Mouse (Mus musculus): ENCODE measurements around the gene Prkaa2.

The Prkaa2 gene

DNA sequence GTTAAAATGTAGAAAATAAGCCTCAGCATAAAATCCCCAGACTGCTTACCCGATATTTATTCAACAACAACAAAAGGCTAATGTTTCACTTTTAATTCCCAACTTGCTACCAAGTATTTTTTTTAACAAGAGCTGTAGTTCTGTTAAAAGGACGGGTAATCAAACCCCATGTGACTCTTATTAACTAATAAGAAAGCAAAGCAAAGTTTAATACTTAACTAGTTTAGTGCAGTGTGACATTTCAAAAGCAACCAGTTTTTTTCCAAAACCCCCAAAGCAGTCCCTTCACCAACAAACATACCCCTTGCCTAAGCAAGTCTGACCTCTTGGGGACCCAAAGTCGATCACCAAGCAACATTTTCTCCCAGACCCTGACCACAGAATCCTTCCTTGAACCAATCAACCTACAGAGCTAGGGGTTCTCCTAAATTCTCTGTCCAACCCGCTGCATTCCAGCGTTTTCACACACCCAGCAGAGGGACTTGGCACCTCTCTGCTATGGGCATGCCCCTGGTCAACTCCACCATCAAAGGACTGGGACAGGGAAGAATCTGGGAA lies 970 bp downstream of the Prkaa2 start:
- no peak for DNase-seq

DNA sequence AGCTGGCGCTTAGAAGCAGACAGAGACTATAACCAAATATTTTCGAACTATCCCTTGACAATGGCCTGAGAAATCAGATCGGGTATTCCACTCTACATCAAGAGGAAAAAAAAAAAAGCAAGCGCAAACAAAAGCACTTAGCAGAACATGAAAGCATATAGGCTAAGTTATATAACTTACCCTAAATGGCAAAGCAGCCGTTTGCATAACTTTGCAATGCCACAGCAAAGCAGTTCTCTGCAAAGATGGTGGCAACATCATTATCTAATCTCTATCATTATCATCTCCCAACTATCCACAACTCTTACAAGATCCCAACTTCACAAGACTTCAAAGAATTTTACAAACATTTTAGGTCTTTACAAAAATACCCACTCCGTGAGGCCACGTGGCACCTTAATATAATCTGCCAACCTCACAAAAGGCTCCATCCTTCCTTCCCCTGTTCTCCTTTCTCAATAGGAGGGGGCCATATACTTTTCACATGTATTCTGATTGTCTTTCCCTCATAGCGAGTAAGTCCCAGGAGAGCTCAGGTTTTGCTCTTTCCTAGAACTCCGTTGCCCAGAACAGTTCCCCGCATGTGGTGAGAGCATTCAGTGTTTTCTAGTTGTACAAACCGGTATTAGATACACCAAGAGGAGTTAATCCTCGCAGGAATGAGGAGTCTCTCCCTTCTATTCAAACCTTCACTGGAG lies 1.6 kb downstream of the Prkaa2 start:
- no peak for DNase-seq

DNA sequence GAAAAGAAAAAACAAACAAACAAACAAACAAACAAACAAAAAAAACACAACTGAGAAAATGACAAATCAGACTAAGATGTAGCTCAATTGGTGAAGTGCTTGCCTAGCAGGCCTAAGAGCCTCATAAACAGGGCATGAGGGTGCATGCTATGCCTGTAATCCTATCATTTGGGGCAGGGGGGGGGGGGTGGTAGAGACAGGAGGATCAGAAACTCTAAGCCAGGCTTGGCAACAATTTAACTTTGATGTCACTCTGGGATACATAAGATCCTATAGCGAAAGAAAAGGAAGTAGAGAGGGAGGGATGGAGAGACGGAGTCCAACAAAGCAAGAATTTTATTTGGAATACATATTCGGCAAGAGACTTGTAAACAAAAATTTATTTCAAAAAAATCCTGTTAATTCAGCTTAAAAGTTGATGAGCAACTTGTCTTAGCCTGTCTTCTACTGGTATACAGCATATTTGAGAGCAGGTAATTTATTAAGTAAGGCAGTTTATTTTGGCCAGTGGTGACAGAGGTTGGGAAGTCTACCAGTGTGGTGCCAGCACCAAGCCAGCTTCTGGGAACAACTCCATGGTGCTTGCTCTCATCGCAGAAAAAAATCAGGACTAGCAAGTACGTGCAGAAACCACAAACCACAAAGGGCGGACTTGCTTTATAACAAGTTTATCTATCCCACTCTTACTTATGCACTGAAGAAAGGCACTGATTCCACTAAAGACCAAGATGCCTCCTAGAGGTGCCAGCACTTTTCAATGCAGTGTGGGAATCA lies 5.4 kb downstream of the Prkaa2 start:
- no peak for DNase-seq

DNA sequence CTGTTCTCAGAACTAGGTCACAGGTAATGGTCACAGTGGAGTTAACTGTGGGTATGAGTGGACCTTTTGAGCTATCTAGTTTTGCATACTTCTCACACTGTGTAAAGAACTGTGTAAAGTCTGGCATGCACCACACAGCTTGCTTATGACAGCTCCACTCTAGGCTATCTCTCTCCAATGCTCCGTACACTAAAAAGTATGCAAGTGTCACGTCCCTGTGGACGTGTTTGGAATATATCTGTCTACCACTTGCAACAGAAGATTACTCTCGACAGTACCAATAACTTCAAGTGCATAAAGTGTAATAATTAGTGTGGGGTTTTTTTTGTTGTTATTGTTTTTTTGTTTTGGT lies 8.4 kb downstream of the Prkaa2 start:
- DNase-seq: no peak

DNA sequence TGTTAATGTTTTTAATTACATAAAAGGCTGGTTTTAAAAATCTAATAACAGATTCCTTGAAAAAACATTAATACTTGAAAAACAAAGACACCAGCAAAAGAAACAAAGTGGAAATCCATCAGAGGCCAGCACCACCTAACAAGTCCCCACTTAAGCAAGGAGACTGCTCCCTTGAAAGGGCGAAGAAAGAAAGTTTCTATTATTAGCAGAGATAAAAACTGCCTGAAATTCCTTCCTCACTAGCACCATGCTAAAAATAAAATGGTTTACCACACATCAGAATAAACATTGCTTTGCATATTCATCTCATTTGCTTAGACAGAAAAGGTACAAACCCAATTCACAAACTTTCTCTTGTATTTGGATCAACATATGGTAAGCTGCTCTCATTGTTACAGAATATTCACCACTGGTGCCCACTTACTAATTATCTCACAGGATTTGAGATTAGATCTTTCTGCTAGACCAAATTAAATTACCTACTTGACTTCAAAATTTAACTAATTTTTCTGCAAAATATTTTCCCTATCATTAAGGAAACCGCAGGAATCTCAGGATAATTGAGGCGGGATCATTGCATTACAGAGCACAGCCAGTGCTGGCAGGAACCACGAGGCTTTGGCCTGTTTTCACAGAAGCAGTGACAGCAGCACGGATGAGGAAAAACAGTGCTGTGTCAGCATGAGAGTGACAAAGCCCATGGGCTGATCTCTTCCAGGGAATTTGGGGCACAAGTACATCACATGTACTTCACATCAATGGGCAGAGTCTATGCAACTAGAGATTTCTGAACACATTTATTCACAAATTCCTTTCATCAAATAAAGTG lies 9.0 kb downstream of the Prkaa2 start:
- DNase-seq: peak; percentile 53

DNA sequence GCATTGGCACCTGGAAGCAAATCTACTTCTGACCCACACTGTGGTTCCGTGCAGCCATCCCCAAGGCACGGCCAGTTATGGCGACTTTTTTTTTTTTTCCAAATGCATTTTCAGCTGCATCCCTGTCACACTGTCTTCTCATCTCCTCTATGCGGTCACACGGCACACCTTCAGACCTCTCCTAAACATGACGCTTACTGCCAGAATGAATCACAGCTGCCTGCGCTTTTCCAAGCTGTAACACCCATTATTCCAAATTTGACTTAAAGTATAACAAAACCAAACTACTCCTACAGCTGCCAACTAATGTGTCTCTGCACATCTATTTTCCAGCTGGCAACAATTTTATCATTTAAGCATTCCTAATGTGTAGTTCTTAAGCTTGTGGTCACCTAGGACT lies 11.0 kb downstream of the Prkaa2 start:
- DNase-seq: no peak

DNA sequence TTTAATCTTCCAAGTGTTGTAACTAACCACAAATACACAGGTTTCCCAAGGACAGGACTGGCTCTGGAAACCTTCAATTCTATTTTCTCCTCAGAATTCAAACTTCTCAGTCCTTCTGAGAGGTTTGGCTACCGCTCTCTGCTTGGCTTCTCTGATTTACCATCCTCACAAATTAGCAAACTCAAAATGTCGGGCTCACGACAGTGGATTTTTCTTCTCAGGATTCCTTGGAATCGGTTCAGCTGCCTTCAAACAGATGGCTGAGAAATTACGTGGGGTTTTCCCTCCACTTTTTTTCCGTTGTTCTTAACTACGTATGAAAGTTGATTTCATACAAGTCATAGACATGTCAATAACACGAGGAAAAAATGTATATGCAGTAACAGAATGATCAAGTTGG lies 11.5 kb downstream of the Prkaa2 start:
- no peak for DNase-seq

DNA sequence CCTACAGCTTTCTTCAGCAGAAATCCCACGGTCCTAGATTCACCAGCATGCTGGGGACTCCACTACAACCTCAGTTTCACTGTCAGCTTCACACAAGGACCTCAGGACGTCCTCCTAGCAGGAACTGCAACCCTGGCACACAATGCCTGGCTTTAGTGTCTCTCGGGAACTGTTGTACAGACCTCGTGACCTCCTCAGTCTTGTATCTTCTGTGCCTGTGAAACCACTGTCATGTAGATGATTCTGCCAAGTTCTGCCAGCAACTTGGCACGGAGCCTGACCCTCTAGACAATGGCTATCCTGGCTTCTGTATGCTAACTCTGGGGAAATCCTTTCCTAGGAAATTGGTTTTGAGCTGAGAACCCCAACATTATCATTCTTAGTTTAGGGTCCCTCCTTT lies 14.4 kb downstream of the Prkaa2 start:
- DNase-seq: peak; percentile 36

DNA sequence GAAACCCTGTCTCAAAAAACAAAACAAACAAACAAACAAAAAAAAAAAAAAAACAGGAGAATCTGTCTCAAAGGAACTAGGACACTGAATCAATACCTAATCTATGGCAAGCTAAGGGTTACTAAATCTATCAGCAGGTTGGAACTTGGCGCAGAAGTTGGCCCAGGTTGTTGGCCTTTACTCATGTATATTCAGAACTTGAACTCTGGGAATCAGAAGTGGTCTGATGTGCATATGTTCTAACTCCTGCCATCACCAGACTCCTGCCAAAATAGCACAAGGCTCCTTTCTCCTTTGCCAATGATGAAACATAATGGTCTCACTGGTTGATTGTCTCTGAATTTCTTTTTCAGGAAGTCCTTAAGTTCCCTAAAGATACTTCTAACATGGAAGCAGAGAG lies 15.7 kb downstream of the Prkaa2 start:
- DNase-seq: no peak

DNA sequence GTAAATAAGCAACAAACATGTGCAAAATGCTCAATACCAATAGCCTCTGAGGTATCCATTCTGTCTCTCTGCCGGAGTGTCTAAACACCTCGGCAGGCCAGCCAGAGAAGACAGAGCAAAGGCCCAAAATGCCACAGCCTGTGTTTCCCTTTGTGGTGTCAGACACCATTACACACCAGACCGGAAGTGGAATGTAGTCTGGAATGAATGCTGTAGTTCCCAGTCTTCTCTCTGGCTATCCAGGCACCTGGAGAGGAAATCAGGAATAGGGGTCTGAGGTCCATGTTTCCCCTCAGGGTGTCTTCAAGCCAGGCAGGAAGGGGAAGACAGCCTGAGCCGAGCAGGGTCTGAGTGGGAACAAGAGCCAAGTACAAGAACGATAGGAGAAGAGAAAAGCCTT lies 19.3 kb downstream of the Prkaa2 start:
- DNase-seq: no peak

DNA sequence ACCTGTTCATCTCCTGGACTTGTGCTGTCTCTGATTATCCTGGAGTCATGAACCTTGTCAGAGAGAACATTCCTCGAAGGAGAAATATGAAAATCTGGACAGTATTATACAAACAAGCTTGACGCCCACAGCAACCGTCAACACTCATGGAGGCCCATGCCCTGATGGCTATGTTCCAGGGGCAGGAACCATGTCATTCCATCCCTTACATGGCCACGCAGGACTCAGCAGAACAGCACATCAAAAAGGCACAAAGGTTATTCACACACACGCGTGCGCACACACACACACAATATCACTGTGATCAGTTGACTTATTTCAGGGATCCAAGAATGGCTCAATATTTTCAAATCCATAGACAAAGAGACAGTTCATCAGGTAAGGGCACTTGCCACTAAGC lies 20.3 kb downstream of the Prkaa2 start:
- DNase-seq: no peak

DNA sequence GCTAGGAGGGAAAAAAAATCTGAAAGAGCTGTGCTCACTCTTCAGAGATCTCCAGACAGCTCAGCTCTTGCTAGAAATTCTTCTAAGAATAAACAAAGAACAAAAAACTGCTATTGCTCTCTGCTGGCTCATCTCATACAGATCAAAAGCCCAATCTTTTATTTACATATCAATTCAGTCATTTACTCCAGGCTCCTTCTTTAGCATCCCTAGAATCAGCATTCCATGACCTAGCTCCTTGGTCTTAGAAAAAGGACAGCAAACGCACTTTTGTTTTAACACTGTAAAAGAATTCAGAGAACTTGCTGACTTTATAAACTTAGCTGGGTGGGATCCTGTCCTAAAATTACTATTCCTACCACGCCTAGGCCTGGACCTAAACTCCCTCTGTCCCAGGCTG lies 21.0 kb downstream of the Prkaa2 start:
- DNase-seq: no peak

DNA sequence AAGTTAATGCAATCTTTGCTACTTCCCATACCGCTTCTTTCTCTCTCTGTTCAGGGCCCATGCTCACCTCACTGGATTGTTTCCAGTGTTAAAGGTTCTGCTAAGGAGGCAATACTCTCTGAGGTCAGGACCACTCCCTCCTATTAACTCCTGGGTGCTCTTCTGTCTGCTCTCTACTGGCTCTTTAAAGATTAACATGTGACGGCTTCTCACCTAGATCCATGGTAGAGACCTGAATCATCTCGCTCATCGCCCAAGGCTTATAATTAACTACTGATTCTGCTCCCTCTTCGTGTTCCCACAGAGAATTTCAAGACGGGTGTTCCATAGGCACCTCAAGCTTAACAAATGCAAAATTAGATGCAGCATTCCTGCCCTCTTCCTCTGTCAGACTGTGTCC lies 33.5 kb downstream of the Prkaa2 start:
- no peak for DNase-seq

DNA sequence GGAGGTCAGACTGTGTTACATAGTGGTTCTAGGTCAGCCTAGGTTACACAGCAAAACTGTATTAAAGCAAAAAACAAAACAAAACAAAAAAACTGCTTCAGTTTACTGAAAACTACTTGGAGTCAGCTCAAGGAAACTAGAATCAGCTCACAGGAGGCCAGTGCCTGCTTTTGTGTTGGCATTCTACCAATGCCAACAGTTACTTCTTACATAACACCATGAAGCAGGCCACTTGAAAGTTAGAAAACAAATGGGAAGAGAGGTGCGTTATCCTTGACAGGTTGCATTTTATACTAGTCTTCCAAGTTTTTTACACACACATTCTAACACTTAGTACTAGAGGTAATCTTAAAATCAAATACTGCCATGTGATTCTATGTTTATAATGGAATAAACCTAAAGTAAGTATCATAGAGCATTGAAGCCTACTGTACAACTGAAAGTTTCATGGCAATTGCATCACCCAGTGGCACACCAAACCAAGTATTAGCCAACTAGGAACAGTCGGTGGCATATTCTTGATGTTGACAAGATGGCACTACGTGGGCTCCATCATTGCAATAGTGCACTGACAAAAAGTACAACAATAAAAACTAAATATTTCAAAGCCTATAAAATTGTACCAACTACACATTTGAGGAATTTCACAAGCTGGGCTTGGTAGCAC lies 37.8 kb downstream of the Prkaa2 start:
- no peak for DNase-seq

DNA sequence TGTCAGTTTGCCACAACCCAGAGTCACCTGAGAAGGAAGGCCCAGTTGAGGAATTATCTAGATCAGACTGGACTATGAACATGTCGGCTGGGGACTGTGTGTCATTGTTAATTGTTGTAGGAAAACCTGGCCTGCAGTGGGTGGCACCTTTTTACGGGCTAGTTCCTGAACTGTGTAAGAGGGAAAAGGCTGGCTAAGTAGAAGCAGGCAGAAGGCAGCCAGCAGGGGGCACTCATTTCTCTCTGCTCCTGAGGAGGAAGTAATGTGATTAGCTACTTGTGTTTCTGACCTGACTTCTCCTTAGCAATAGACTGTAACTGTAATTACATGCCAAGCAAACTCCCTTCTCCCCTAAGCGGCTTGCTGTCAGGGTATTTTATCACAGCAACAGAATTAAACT lies 38.7 kb downstream of the Prkaa2 start:
- peak; percentile 79 for DNase-seq

DNA sequence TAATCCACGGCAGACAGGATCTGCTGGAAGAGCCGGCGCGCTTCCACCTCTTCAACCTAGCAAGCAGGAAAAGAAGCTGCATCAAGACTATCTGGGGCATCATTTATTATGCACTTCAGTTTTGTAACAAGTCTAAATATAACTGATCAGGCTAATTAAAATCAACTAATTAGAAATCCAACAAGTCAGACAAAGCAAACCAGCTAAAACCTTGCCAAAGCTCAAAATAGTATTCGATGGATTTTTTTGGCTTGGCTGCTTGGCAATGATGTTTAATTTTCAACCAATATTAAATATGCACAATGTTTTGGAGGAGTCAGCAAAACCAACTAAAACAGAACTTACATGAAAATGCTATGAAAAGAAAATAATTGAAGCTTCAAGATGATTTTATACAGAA lies 58.4 kb downstream of the Prkaa2 start:
- DNase-seq: no peak

DNA sequence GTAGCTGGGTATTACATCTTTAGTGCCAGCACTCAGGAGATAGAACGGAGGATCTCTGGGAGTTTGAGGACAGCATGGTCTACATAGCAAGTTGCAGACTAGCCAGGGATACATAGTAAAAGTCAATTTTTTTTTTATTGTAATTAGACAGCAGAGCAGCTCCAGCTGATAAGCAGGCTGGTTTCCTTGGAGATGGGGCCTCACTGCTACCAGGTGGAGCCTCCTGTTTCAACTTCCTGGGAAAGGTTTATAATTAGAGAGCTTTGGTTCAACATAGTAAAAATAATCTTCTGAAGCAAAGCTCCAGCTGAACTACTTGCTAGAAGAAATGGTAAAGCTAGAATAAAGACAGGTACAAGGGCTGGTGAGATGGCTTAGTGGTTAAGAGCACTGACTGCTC lies 59.6 kb downstream of the Prkaa2 start:
- DNase-seq: no peak

DNA sequence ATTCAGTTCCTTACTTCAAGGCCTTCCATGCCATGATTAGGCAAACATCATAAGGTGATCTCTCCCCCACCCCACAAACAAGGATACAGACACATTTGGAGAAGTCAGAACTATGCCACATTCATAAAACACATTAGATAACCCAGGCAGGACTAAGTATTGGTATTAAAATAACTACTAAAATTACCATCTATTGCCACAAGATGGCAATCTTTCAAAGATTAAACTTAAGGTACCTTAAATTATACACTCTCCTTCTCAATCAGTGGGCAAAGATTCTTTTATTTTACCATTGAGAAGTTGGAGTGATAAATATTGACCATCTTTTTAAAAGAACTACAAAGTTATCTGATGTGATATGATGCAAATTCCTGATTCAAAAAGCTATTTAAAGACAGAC lies 75.4 kb downstream of the Prkaa2 start:
- peak; percentile 27 for DNase-seq

DNA sequence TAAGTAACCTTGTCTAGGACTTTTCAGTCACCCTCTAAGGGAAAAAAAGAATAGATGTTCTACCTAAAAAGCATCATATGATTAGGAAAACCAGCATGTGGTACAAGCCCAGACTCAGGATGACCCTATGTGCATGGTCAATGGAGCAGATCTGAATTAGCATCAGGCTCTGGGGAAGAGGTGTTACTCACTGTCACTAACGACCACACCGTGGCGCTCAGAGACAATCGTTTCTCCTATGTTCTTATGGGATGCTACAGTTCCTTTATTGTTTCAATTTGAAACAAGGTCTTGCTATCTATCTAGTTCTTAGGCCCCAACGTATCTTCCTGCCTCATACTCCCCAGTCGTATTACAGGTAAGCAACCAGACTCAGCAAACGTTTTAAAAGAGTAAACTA lies 76.5 kb downstream of the Prkaa2 start:
- DNase-seq: peak; percentile 30

DNA sequence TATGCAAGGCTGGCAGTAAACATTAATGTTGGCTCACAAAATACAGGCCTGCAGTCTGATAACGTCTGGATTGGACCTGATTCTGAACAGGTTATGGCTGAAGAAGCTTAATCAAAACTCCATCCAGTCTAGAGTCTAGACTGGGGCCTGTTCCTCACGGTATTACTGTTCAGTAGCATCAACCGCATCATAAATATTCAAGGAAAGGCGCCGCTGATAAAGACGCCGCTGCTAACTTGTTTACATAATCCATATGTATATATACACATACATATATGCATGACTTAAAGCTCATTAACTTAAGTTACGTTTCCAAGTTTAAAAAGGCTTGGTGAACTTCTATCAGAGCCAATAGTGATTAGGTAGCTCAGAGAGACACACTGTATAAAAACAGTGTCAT lies 78.6 kb downstream of the Prkaa2 start:
- no peak for DNase-seq

DNA sequence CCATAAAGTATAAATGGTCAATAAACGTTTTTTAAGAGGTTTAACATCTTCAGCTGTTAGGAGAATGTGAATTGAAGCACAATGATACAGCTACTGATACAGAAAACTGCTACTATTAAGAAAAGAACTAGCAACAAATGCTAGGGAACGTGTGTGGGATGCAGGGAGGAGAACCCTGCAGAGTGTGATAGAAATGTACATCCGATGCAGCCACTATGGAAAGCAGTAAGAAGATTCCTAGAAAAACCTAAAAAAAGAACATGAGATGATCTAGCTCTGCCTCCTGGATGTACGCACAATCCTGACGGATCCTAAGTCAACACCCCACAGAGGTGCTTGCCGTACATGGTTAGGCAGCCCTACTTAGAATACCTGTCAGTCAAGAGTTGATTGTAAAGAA lies 82.4 kb downstream of the Prkaa2 start:
- no peak for DNase-seq

DNA sequence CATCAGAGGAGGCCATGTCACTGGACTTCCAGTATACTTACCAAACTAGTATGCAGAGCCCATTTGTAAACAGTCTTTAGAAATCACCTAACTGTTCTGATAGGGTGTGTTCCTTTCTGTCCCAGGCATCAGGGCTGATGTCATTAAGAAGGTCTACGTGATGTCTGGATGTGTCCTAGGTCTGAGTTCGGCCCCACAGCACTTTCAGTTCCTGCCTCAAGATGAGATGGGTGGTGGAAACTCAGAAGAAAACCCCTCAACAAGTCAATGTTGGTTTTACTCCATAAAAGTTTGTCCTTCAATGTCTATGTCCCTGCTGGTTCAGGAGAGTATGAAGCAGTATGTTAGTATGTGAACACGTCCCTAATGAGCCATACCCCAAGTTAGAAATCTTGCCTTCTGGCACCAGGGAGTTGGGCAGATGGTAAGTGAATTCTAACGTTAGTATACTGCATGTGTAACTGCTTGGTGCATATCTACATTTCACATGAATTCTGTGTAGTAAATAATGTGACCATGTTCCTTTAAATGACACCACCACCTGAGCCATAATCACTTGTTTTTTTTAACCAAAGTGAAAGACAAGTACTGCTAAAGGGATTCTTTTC lies 93.6 kb downstream of the Prkaa2 start:
- DNase-seq: no peak

DNA sequence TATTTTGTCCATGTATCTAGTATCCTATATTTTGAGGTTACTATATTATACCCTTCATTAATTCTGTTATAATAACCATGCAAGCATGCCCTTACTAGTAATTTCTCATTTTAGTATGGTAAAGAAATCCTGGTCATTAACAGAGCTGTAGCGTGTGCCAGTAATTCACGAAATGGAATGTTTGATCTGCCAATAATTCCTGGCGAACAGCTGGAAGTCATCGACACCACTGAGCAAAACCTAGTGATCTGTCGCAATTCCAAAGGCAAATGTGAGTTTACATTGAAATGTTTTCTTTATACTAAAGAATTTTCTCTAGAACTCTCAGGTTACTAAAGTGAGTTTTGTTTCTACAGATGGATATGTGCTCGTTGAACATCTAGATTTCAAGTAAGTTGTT lies 94.2 kb downstream of the Prkaa2 start:
- DNase-seq: no peak
